Mouse (Mus musculus) kidney, embryonic 15.5 days (tissue): ENCODE data around the gene Stk11. TPM values are rescaled to one million over a fixed set of nuclear protein-coding genes. Genes with fewer than 3 reads are reported as not detected.

Experiments
- ATAC-seq: fragments of 200-750 bp; cut with Nextera tagmentation; replicated peaks from 2 replicates; pipeline ENCODE4 v1.8.0; 2017; ENCODE audit warnings: moderate TSS enrichment; ENCODE audit not compliant: low FRiP score
- H3K27ac ChIP-seq: fragments of 300-500 bp; sonication (generic); 2 replicates; pipeline ENCODE4 v1.5.1; 2015; ENCODE audit warnings: mild to moderate bottlenecking, inconsistent platforms
- H3K27me3 ChIP-seq: fragments of 300-500 bp; sonication (generic); 2 replicates; pipeline ENCODE4 v1.6.1; 2015; ENCODE audit warnings: inconsistent platforms
- H3K36me3 ChIP-seq: fragments of 300-500 bp; sonication (generic); 2 replicates; pipeline ENCODE4 v1.6.1; 2015; ENCODE audit warnings: inconsistent platforms
- H3K4me1 ChIP-seq: fragments of 300-500 bp; sonication (generic); 2 replicates; pipeline ENCODE4 v1.6.1; 2015; ENCODE audit warnings: inconsistent platforms
- H3K4me2 ChIP-seq: fragments of 300-500 bp; sonication (generic); 2 replicates; pipeline ENCODE4 v1.6.1; 2015; ENCODE audit warnings: moderate library complexity, mild to moderate bottlenecking, inconsistent platforms
- H3K4me3 ChIP-seq: fragments of 300-500 bp; sonication (generic); replicated peaks from 2 replicates; pipeline ENCODE4 v1.5.1; 2015; ENCODE audit warnings: mild to moderate bottlenecking, inconsistent platforms
- H3K9ac ChIP-seq: fragments of 300-500 bp; sonication (generic); 2 replicates; pipeline ENCODE4 v1.6.1; 2015; ENCODE audit warnings: mild to moderate bottlenecking, inconsistent platforms
- H3K9me3 ChIP-seq: fragments of 300-500 bp; sonication (generic); replicated peaks from 2 replicates; pipeline ENCODE4 v1.6.1; 2016; ENCODE audit warnings: inconsistent platforms
- WGBS: fragments of 180-500 bp; shearing (Covaris S2); methylation state at CpG from one replicate; pipeline ENCODE4 v1.1.7; 2015; ENCODE audit warnings: mixed read lengths; 5-methylcytosine and 5-hydroxymethylcytosine counted together
- polyA plus RNA-seq: library from polyadenylated mRNA; unstranded; fragments of >200 nt; fragmentation: Nextera tagmentation; extraction: Ambion mirVana; gene quantifications from 2 replicates; pipeline ENCODE4 v1.2.1, GENCODE M21; 2015

Stk11 gene
- polyA plus RNA-seq, 1 experiment from 2014 or later = 22.4 TPM

DNA sequence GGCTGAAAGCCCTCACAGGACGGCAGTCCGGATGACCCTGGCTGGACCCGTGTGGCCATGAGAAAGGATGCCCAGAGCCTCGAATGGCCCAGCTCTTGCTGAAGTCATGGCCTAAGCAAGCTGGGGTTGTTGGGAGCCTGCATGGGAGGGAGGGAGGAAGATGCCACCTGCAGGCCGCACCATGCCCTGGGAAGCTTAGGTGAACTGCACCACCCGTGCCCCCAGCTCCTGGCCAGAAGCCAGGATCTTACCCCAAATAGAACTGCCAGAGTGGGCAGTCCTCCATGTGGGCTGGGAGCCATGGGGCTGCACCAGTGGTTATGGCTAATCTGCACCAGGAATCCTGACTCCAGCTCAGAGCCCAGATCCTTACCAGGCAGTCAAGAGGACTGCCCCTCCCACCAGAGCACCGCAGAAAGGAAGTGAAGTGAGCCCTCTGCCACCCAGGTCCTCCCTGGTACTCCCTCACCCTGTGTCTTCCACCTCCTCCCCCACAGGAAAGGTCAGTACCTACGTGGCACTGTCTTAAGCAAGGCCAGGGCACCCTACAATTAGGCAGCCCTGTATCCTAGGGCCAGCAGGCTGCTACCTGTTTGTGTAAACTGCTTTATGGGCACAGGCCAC is 17.7 kb downstream of the Stk11 start:
- Histone ChIP-seq H3K27me3 (peaks cover 33% of the 10 kb centered on the region), H3K4me1 (peaks cover 62% of the 10 kb centered on the region), H3K9ac (no peak overlapping the region), H3K27ac (no peak overlapping the region), H3K36me3 (peaks cover 67% of the 10 kb centered on the region), H3K4me2 (no peak overlapping the region), H3K4me3 (no peak overlapping the region), H3K9me3 (no peaks in the 10 kb centered on the region)
- WGBS = 71% methylated on average over 8 of the region's 8 CpGs
- ATAC-seq = no peak

- no peak overlapping the region for H3K4me2 ChIP-seq
- H3K27me3 ChIP-seq = peaks cover 33% of the 10 kb centered on the region
- ATAC-seq = no peak
- H3K4me1 ChIP-seq = peaks cover 73% of the 10 kb centered on the region
- H3K9me3 ChIP-seq = no peaks in the 10 kb centered on the region
- H3K9ac ChIP-seq = no peak overlapping the region
- H3K27ac ChIP-seq = no peak overlapping the region
- no peak overlapping the region for H3K4me3 ChIP-seq
- WGBS = 83% methylated on average over 9 of the region's 9 CpGs
- peaks cover 56% of the 10 kb centered on the region for H3K36me3 ChIP-seq
These were observed 18.8 kb downstream of the Stk11 start for GRCm38 (mm10) chr10:80134421-80134820.

- ATAC-seq = no peak
- H3K27me3 ChIP-seq = peaks cover 33% of the 10 kb centered on the region
- 84% methylated on average over 10 of the region's 10 CpGs for WGBS
- no peak overlapping the region for H3K4me3 ChIP-seq
- peaks cover 69% of the 10 kb centered on the region for H3K4me1 ChIP-seq
- no peak overlapping the region for H3K27ac ChIP-seq
- H3K9me3 ChIP-seq = no peaks in the 10 kb centered on the region
- H3K4me2 ChIP-seq = no peak overlapping the region
- H3K9ac ChIP-seq = no peak overlapping the region
- peaks cover 48% of the 10 kb centered on the region for H3K36me3 ChIP-seq
These were observed 19.6 kb downstream of the Stk11 start for GRCm38 (mm10) chr10:80135161-80135560.

DNA sequence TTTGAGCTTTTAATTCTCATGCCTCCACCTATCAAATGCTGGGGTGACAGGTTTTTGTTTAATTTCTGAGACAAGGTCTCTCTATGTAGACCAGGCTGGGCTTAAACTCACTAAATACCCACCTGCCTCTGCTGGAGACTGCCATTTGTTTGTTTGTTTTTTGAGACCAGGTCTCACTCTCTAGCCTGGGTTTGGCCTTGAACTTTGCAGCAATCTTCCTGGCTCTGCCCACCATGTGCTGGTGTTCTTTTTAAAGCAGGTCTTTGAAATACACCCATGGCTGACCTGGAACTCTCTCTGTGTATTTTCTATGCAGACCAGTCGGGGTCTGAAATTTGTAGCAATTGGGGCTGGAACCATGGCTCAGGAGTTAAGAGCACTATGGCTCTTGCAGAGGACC is 20.0 kb downstream of the Stk11 start:
- Histone ChIP-seq H3K4me2 (no peak overlapping the region), H3K36me3 (peaks cover 44% of the 10 kb centered on the region), H3K27me3 (peaks cover 33% of the 10 kb centered on the region), H3K9ac (no peak overlapping the region), H3K27ac (no peak overlapping the region), H3K9me3 (no peaks in the 10 kb centered on the region), H3K4me3 (no peak overlapping the region), H3K4me1 (peaks cover 67% of the 10 kb centered on the region)
- 87% methylated on average over 1 of the region's 1 CpGs for whole genome bisulfite sequencing
- ATAC-seq = no peak

DNA sequence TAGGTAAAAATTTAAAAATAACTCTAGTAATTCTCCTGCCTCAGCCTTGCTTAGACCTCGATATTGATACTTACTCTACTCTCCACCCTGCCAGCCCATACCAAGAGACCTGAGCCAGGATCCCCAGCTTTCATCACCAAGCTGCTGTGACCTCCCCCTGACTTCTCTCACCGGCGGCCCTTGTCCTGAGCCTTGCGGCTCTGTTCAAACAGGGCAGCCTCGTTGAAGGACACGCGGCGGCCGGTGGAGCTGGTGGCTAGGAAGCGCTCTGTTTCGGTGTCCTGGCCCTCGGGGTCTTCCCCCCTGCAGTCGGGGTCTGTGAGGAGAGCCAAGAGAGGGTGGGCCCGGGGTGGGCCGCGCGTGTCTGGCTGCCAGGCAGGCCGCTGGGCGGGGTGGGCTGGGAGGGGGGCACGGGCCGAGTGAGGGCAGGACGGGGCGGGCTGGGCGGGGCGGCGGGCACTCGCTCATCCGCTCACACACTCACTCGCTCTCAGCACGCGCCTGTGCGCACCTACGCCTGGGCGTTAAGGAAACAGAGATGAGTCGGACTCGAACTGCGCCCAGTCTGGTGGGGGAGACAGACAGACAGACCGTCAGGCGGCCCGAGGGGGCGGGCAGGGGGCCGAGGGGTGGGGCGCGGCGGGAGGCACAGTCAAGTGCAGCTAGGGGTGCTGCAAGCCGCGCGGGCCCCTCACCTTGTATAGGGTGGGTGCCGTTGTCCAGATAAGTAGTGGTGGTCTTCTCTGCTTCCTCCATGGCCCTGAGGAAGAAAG is 20.8 kb downstream of the Stk11 start:
- Histone ChIP-seq H3K27ac (peak overlapping the region; percentile 83; the same call in 1 of the 2 replicates), H3K4me3 (peak overlapping the region; percentile 74), H3K9ac (peak overlapping the region; percentile 36), H3K4me1 (peaks cover 67% of the 10 kb centered on the region), H3K4me2 (peak overlapping the region; percentile 98), H3K27me3 (peaks cover 33% of the 10 kb centered on the region), H3K9me3 (no peaks in the 10 kb centered on the region), H3K36me3 (peaks cover 36% of the 10 kb centered on the region)
- WGBS = 20% methylated on average over 49 of the region's 49 CpGs
- no peak for ATAC-seq

DNA sequence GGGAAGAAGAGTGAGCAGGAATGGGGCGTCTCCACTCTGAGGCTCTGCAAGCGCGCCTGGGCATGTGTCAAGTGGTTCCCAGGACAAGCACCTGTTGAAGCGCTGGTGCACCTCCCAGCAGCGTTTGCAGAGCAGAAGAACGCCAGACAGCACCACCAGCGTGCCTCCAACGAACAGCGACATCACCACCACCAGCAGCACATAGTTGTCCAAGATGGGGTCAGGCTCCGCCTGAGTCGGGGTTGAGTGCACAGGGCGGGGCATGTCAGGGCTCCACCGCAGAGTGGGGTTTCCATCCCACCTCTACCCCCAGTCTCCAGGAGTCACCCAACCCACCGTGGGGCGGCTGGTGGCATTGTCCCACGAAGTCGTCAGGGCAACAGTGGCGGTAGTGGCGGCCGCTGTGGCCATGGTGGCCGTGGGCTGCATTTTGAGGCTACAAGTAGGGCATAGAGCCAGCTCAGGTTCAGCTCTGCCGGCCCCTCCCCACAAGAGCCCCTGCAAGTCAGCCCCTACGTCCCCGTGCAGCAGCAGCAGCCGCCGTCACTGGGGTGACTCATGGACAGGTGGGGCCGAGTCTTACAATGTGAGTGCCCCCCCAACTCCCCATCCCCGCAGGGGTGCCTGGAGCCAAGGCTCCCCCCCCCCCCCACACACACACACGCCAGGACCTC is 21.5 kb downstream of the Stk11 start:
- Histone ChIP-seq H3K4me3 (peak overlapping the region; percentile 74), H3K27me3 (peaks cover 33% of the 10 kb centered on the region), H3K27ac (peak overlapping the region; percentile 83), H3K4me1 (peaks cover 65% of the 10 kb centered on the region), H3K9me3 (no peaks in the 10 kb centered on the region), H3K4me2 (peak overlapping the region; percentile 98), H3K9ac (peak overlapping the region; percentile 36), H3K36me3 (peaks cover 29% of the 10 kb centered on the region)
- WGBS = 4% methylated on average over 29 of the region's 29 CpGs
- no peak for ATAC-seq

GRCm38 (mm10) chr10:80137626-80138552 is 22.3 kb downstream of the Stk11 start:
- no peak for ATAC-seq

DNA sequence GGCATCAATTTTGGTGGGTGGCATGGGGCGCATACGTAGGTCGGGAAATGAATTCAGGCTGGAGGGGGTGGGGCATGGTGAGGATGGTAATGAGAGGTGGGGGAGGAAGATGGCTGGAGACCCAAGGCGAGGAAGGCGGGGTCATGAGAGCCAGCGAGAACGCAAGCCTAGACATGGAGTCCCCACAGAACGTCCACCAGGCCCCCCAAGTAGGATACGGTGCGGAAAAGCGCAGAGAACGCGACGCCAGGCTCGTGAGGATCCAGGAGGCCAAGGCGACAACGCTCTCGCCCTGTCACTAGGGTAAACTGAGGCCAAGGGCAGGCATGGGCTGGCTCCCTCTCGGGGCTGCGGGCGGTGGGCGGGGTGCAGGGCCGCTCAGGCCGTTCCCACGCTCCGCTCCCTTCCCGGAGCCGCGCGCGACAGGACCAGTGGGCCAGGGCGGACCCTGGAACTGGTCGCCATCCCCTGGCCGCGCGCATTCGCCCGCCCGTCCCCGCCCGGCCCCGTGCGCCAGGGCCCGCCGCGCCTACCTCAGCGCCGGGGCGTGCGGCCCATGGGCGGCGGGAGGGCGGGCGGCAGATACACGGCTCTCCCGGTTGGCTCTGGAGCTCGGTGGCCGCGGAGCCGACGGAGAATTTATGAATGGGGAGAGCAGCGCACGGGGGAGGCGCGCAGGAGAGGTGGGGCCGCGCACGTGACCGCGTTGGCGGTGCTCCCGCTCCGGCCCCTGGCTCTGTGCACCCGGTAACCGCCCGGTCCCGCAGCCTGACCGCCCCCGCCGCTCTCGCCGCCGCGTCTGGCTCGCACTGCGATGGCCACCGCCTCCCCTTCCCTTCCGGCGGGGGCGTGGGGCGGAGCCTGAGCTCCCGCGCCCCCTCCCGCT is 23.2 kb downstream of the Stk11 start, which contains the start of gene Atp5d:
Atp5d (plus strand) TSS at position 80 of the 886 bp plus-strand sequence.
- WGBS = under 1% methylated on average over 81 of the region's 94 CpGs
- Histone ChIP-seq H3K27ac (peak within 1 kb of the TSS; percentile 83), H3K4me3 (peak within 1 kb of the TSS; percentile 74), H3K9me3 (no peaks in the 10 kb centered on the region), H3K4me1 (peaks cover 68% of the 10 kb centered on the region), H3K4me2 (peak within 1 kb of the TSS; percentile 98), H3K9ac (peak within 1 kb of the TSS; percentile 90), H3K36me3 (peaks cover 21% of the 10 kb centered on the region), H3K27me3 (peaks cover 33% of the 10 kb centered on the region)
- ATAC-seq = peak; percentile 4; the same call in 1 of the 2 replicates

More at GRCm38 (mm10) chr10:80137626-80138552, 22.3 kb downstream of the Stk11 start:
- peaks cover 21% of the 10 kb centered on the region for H3K36me3 ChIP-seq
- peaks cover 62% of the 10 kb centered on the region for H3K4me1 ChIP-seq
- H3K4me3 ChIP-seq = peak overlapping the region; percentile 74
- no peaks in the 10 kb centered on the region for H3K9me3 ChIP-seq
- WGBS = 4% methylated on average over 30 of the region's 33 CpGs
- peak overlapping the region; percentile 83 for H3K27ac ChIP-seq
- peak overlapping the region; percentile 98 for H3K4me2 ChIP-seq
- H3K27me3 ChIP-seq = peaks cover 33% of the 10 kb centered on the region
- H3K9ac ChIP-seq = peak overlapping the region; percentile 90

DNA sequence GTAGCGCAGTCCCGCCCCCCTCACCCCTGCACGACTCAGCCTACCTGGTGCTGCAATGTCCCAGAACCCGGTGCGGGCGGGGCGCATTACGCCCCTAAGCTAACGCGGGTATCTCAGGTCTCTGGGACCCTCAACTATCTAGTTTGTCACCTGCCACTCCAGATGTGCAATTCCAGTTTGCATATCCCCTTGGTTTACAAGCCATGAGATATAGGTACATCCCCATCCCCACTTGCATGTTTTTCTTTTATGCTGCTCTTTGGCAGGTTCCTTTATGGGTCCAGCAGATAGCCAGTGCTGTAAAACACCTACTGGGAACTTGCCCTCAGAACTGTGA is 23.8 kb downstream of the Stk11 start:
- Histone ChIP-seq H3K4me1 (peaks cover 74% of the 10 kb centered on the region), H3K4me2 (peak overlapping the region; percentile 98), H3K4me3 (peak overlapping the region; percentile 74), H3K36me3 (peaks cover 21% of the 10 kb centered on the region), H3K9me3 (no peaks in the 10 kb centered on the region), H3K27me3 (peaks cover 33% of the 10 kb centered on the region), H3K27ac (peak overlapping the region; percentile 83), H3K9ac (peak overlapping the region; percentile 90)
- no peak for ATAC-seq
- WGBS = 0% methylated on average over 10 of the region's 10 CpGs

GRCm38 (mm10) chr10:80139975-80140665 is 24.5 kb downstream of the Stk11 start:
- H3K4me1 ChIP-seq = peaks cover 79% of the 10 kb centered on the region
- H3K4me3 ChIP-seq = peak overlapping the region; percentile 74
- no peak for ATAC-seq
- H3K36me3 ChIP-seq = peaks cover 23% of the 10 kb centered on the region
- H3K4me2 ChIP-seq = 0 out of 2 replicates have a peak overlapping the region, but pooled peaks have one; percentile 83
- H3K9ac ChIP-seq = no peak overlapping the region
- 78% methylated on average over 11 of the region's 11 CpGs for WGBS
- H3K27ac ChIP-seq = peak overlapping the region; percentile 83; the same call in 1 of the 2 replicates
- no peaks in the 10 kb centered on the region for H3K9me3 ChIP-seq
- peaks cover 32% of the 10 kb centered on the region for H3K27me3 ChIP-seq
